Mouse (Mus musculus): ENCODE results near the gene Rhag. TPM values are rescaled to one million over a fixed set of nuclear protein-coding genes. Genes with fewer than 3 reads are reported as not detected.
A peak's percentile ranks its signal among the peaks of the same experiment; 100 is the strongest.

Rhag gene
- polyA plus RNA-seq, 1 experiment from 2014 or later, result 3.7 TPM

- no peaks in the 10 kb centered on the region for H3K36me3 ChIP-seq
- ATAC-seq (ENCODE audit: low FRiP score), result peak; percentile 81
- H3K27me3 ChIP-seq, result no peaks in the 10 kb centered on the region
- H3K9ac ChIP-seq, result peak within 1 kb of the TSS; percentile 44
- no peaks in the 10 kb centered on the region for H3K9me3 ChIP-seq (replicated peaks)
- WGBS, result under 1% methylated on average over 40 of the region's 40 CpGs
- H3K4me1 ChIP-seq, result no peaks in the 10 kb centered on the region
- H3K4me2 ChIP-seq (replicated peaks), result peak within 1 kb of the TSS; percentile 78
- no peak within 1 kb of the TSS for H3K27ac ChIP-seq
- peak within 1 kb of the TSS; percentile 48 for H3K4me3 ChIP-seq
Observed at GRCm38 (mm10) chr17:40879924-40880691, 69.2 kb downstream of the Rhag start, which contains the start of gene 9130008F23Rik. Gene 9130008F23Rik, minus strand, starts transcription at chr17:40880559.

GRCm38 (mm10) chr17:40882172-40882571 is 71.2 kb downstream of the Rhag start:
- Histone ChIP-seq H3K4me1 (no peaks in the 10 kb centered on the region), H3K27me3 (no peaks in the 10 kb centered on the region), H3K36me3 (no peaks in the 10 kb centered on the region), H3K9me3 (replicated peaks) (no peaks in the 10 kb centered on the region), H3K27ac (no peak overlapping the region), H3K4me2 (replicated peaks) (no peak overlapping the region), H3K9ac (no peak overlapping the region), H3K4me3 (no peak overlapping the region)
- WGBS, result 88% methylated on average over 6 of the region's 6 CpGs
- no peak for ATAC-seq (ENCODE audit: low FRiP score)

GRCm38 (mm10) chr17:40885155-40885554 is 74.2 kb downstream of the Rhag start:
- no peak overlapping the region for H3K27ac ChIP-seq
- no peak overlapping the region for H3K4me2 ChIP-seq (replicated peaks)
- no peak overlapping the region for H3K4me3 ChIP-seq
- no peaks in the 10 kb centered on the region for H3K36me3 ChIP-seq
- H3K9ac ChIP-seq, result no peak overlapping the region
- H3K4me1 ChIP-seq, result no peaks in the 10 kb centered on the region
- no peaks in the 10 kb centered on the region for H3K9me3 ChIP-seq (replicated peaks)
- ATAC-seq (ENCODE audit: low FRiP score), result no peak
- 80% methylated on average over 4 of the region's 4 CpGs for WGBS
- no peaks in the 10 kb centered on the region for H3K27me3 ChIP-seq

- ATAC-seq (ENCODE audit: low FRiP score), result no peak
- no peaks in the 10 kb centered on the region for H3K36me3 ChIP-seq
- H3K9ac ChIP-seq, result no peak overlapping the region
- H3K27me3 ChIP-seq, result no peaks in the 10 kb centered on the region
- no peak overlapping the region for H3K27ac ChIP-seq
- WGBS, result 83% methylated on average over 4 of the region's 4 CpGs
- no peak overlapping the region for H3K4me2 ChIP-seq (replicated peaks)
- H3K9me3 ChIP-seq (replicated peaks), result no peaks in the 10 kb centered on the region
- no peak overlapping the region for H3K4me3 ChIP-seq
- no peaks in the 10 kb centered on the region for H3K4me1 ChIP-seq
Observed at GRCm38 (mm10) chr17:40887849-40888536, 77.1 kb downstream of the Rhag start.

Other genes starting within 250 kb of the Rhag start
- gene Esp6, start 249.6 kb upstream of the Rhag start, polyA plus RNA-seq (2016; fragmentation: Nextera tagmentation; extraction: Ambion mirVana), result not detected in 2 replicates
- not detected in 2 replicates for gene Esp4, start 212.5 kb upstream of the Rhag start, polyA plus RNA-seq (2016; fragmentation: Nextera tagmentation; extraction: Ambion mirVana)
- not detected in 2 replicates for gene Esp3, start 179.1 kb upstream of the Rhag start, polyA plus RNA-seq (2016; fragmentation: Nextera tagmentation; extraction: Ambion mirVana)
- gene Esp1, start 84.0 kb upstream of the Rhag start, polyA plus RNA-seq (2016; fragmentation: Nextera tagmentation; extraction: Ambion mirVana), result not detected in 2 replicates
- not detected in 2 replicates for gene Crisp2, start 4.1 kb upstream of the Rhag start, polyA plus RNA-seq (2016; fragmentation: Nextera tagmentation; extraction: Ambion mirVana)
- gene 9130008F23Rik, start 69.4 kb downstream of the Rhag start, polyA plus RNA-seq (2016; fragmentation: Nextera tagmentation; extraction: Ambion mirVana), result 0.81 and 1.2 TPM in 2 replicates
- not detected in 2 replicates for gene Glyatl3, start 103.2 kb downstream of the Rhag start, polyA plus RNA-seq (2016; fragmentation: Nextera tagmentation; extraction: Ambion mirVana)
- 27.1 and 30.3 TPM in 2 replicates for gene Mut, start 123.6 kb downstream of the Rhag start, polyA plus RNA-seq (2016; fragmentation: Nextera tagmentation; extraction: Ambion mirVana)
- 20.5 and 24.9 TPM in 2 replicates for gene Cenpq, start 123.9 kb downstream of the Rhag start, polyA plus RNA-seq (2016; fragmentation: Nextera tagmentation; extraction: Ambion mirVana)